Mouse (Mus musculus): ENCODE measurements around the gene Hdac11. TPM values are rescaled to one million over a fixed set of nuclear protein-coding genes. Genes with fewer than 3 reads are reported as not detected.
"Not testable (repeated sequence)": the region's sequence is repeated elsewhere in the genome, so short reads cannot be mapped to it uniquely, and the experiment has no call there.

Gene Hdac11
- polyA plus RNA-seq, 1 experiment from 2014 or later, result 12.2 TPM

- Histone ChIP-seq H3K27ac (replicated peaks) (0 out of 2 replicates have a peak within 1 kb of the TSS, but pooled peaks have one; percentile 17), H3K4me2 (replicated peaks) (peak within 1 kb of the TSS; percentile 100), H3K9ac (peak within 1 kb of the TSS; percentile 28), H3K36me3 (no peaks in the 10 kb centered on the region), H3K9me3 (replicated peaks) (no peaks in the 10 kb centered on the region), H3K4me1 (peaks cover 18% of the 10 kb centered on the region), H3K27me3 (peaks cover 11% of the 10 kb centered on the region), H3K4me3 (replicated peaks) (peak within 1 kb of the TSS; percentile 63)
- peak; percentile 93 for ATAC-seq (ENCODE audit: insufficient number of reproducible peaks, low FRiP score, low TSS enrichment, low read depth)
- WGBS, result under 1% methylated on average over 87 of the region's 93 CpGs
Observed at GRCm38 (mm10) chr6:91116244-91117145, 40.0 kb upstream of the Hdac11 start, which contains the start of gene Nup210. Nup210 (minus strand) TSS chr6:91116829.

- Histone ChIP-seq H3K4me3 (replicated peaks) (peak overlapping the region; percentile 63), H3K4me2 (replicated peaks) (peak overlapping the region; percentile 100), H3K9ac (no peak overlapping the region), H3K9me3 (replicated peaks) (no peaks in the 10 kb centered on the region), H3K27ac (replicated peaks) (no peak overlapping the region), H3K27me3 (peaks cover 11% of the 10 kb centered on the region), H3K4me1 (peaks cover 18% of the 10 kb centered on the region), H3K36me3 (no peaks in the 10 kb centered on the region)
- no peak for ATAC-seq (ENCODE audit: insufficient number of reproducible peaks, low FRiP score, low TSS enrichment, low read depth)
- WGBS, result 4% methylated on average over 9 of the region's 9 CpGs
Observed at GRCm38 (mm10) chr6:91117149-91117548, 39.3 kb upstream of the Hdac11 start.

GRCm38 (mm10) chr6:91118526-91118925, 37.9 kb upstream of the Hdac11 start:
- Histone ChIP-seq H3K4me1 (peaks cover 18% of the 10 kb centered on the region), H3K4me2 (replicated peaks) (no peak overlapping the region), H3K27me3 (peaks cover 11% of the 10 kb centered on the region), H3K4me3 (replicated peaks) (no peak overlapping the region), H3K27ac (replicated peaks) (no peak overlapping the region), H3K9ac (no peak overlapping the region), H3K36me3 (no peaks in the 10 kb centered on the region), H3K9me3 (replicated peaks) (no peaks in the 10 kb centered on the region)
- no peak for ATAC-seq (ENCODE audit: insufficient number of reproducible peaks, low FRiP score, low TSS enrichment, low read depth)

- no peak for ATAC-seq (ENCODE audit: insufficient number of reproducible peaks, low FRiP score, low TSS enrichment, low read depth)
- no peaks in the 10 kb centered on the region for H3K36me3 ChIP-seq
Observed at GRCm38 (mm10) chr6:91120206-91120605, 36.3 kb upstream of the Hdac11 start.

GRCm38 (mm10) chr6:91121089-91121488, 35.4 kb upstream of the Hdac11 start:
- WGBS, result 92% methylated on average over 7 of the region's 7 CpGs
- not testable (repeated sequence) for H3K4me3 ChIP-seq (replicated peaks); H3K4me2 ChIP-seq (replicated peaks); H3K27ac ChIP-seq (replicated peaks); H3K9me3 ChIP-seq (replicated peaks); ATAC-seq (ENCODE audit: insufficient number of reproducible peaks, low FRiP score, low TSS enrichment, low read depth); H3K9ac ChIP-seq; H3K36me3 ChIP-seq
- peaks cover 14% of the 10 kb centered on the region; the same call in 1 of the 2 replicates for H3K4me1 ChIP-seq
- peaks cover 11% of the 10 kb centered on the region; the same call in 1 of the 2 replicates for H3K27me3 ChIP-seq

More at GRCm38 (mm10) chr6:91120206-91120605, 36.3 kb upstream of the Hdac11 start:
- H3K4me1 ChIP-seq, result peaks cover 16% of the 10 kb centered on the region; the same call in 1 of the 2 replicates
- no peak overlapping the region for H3K4me3 ChIP-seq (replicated peaks)
- 78% methylated on average over 2 of the region's 2 CpGs for WGBS
- no peak overlapping the region for H3K9ac ChIP-seq
- H3K9me3 ChIP-seq (replicated peaks), result no peaks in the 10 kb centered on the region
- H3K27ac ChIP-seq (replicated peaks), result no peak overlapping the region
- peaks cover 11% of the 10 kb centered on the region; the same call in 1 of the 2 replicates for H3K27me3 ChIP-seq
- no peak overlapping the region for H3K4me2 ChIP-seq (replicated peaks)

- no peak overlapping the region for H3K9ac ChIP-seq
- no peaks in the 10 kb centered on the region for H3K36me3 ChIP-seq
- H3K27ac ChIP-seq (replicated peaks), result no peak overlapping the region
- H3K4me1 ChIP-seq, result no peaks in the 10 kb centered on the region
- no peak overlapping the region for H3K4me2 ChIP-seq (replicated peaks)
- H3K9me3 ChIP-seq (replicated peaks), result no peaks in the 10 kb centered on the region
- no peaks in the 10 kb centered on the region for H3K27me3 ChIP-seq
- no peak overlapping the region for H3K4me3 ChIP-seq (replicated peaks)
- 66% methylated on average over 3 of the region's 3 CpGs for WGBS
- no peak for ATAC-seq (ENCODE audit: insufficient number of reproducible peaks, low FRiP score, low TSS enrichment, low read depth)
Observed at GRCm38 (mm10) chr6:91123453-91123852, 33.0 kb upstream of the Hdac11 start.

- no peak overlapping the region for H3K9ac ChIP-seq
- no peaks in the 10 kb centered on the region for H3K9me3 ChIP-seq (replicated peaks)
- no peak for ATAC-seq (ENCODE audit: insufficient number of reproducible peaks, low FRiP score, low TSS enrichment, low read depth)
- no peaks in the 10 kb centered on the region for H3K36me3 ChIP-seq
- H3K4me3 ChIP-seq (replicated peaks), result no peak overlapping the region
- no peak overlapping the region for H3K4me2 ChIP-seq (replicated peaks)
- no peaks in the 10 kb centered on the region for H3K27me3 ChIP-seq
- H3K4me1 ChIP-seq, result no peaks in the 10 kb centered on the region
- no peak overlapping the region for H3K27ac ChIP-seq (replicated peaks)
- 44% methylated on average over 7 of the region's 7 CpGs for WGBS
Observed at GRCm38 (mm10) chr6:91124286-91125227, 31.9 kb upstream of the Hdac11 start.

- H3K27ac ChIP-seq (replicated peaks), result no peak overlapping the region
- H3K4me1 ChIP-seq, result no peaks in the 10 kb centered on the region
- H3K9ac ChIP-seq, result no peak overlapping the region
- WGBS, result 83% methylated on average over 2 of the region's 2 CpGs
- H3K4me3 ChIP-seq (replicated peaks), result no peak overlapping the region
- no peak for ATAC-seq (ENCODE audit: insufficient number of reproducible peaks, low FRiP score, low TSS enrichment, low read depth)
- H3K27me3 ChIP-seq, result no peaks in the 10 kb centered on the region
- no peaks in the 10 kb centered on the region for H3K9me3 ChIP-seq (replicated peaks)
- no peaks in the 10 kb centered on the region for H3K36me3 ChIP-seq
- no peak overlapping the region for H3K4me2 ChIP-seq (replicated peaks)
Observed at GRCm38 (mm10) chr6:91125228-91125585, 31.3 kb upstream of the Hdac11 start.

- H3K9ac ChIP-seq, result no peak overlapping the region
- no peaks in the 10 kb centered on the region for H3K27me3 ChIP-seq
- H3K4me3 ChIP-seq (replicated peaks), result no peak overlapping the region
- no peak overlapping the region for H3K27ac ChIP-seq (replicated peaks)
- no peak for ATAC-seq (ENCODE audit: insufficient number of reproducible peaks, low FRiP score, low TSS enrichment, low read depth)
- no peaks in the 10 kb centered on the region for H3K9me3 ChIP-seq (replicated peaks)
- H3K4me1 ChIP-seq, result no peaks in the 10 kb centered on the region
- 53% methylated on average over 4 of the region's 4 CpGs for WGBS
- no peak overlapping the region for H3K4me2 ChIP-seq (replicated peaks)
- no peaks in the 10 kb centered on the region for H3K36me3 ChIP-seq
Observed at GRCm38 (mm10) chr6:91128996-91129395, 27.5 kb upstream of the Hdac11 start.

GRCm38 (mm10) chr6:91130856-91131255, 25.6 kb upstream of the Hdac11 start:
- Histone ChIP-seq H3K9ac (no peak overlapping the region), H3K36me3 (no peaks in the 10 kb centered on the region), H3K27ac (replicated peaks) (no peak overlapping the region), H3K4me2 (replicated peaks) (no peak overlapping the region), H3K4me3 (replicated peaks) (no peak overlapping the region), H3K27me3 (no peaks in the 10 kb centered on the region), H3K9me3 (replicated peaks) (no peaks in the 10 kb centered on the region), H3K4me1 (no peaks in the 10 kb centered on the region)
- ATAC-seq (ENCODE audit: insufficient number of reproducible peaks, low FRiP score, low TSS enrichment, low read depth), result no peak
- WGBS, result 65% methylated on average over 1 of the region's 1 CpGs

GRCm38 (mm10) chr6:91137343-91137956, 19.0 kb upstream of the Hdac11 start:
- WGBS, result 71% methylated on average over 10 of the region's 10 CpGs
- Histone ChIP-seq H3K27me3 (no peaks in the 10 kb centered on the region), H3K36me3 (no peaks in the 10 kb centered on the region), H3K4me2 (replicated peaks) (no peak overlapping the region), H3K4me1 (no peaks in the 10 kb centered on the region), H3K9me3 (replicated peaks) (no peaks in the 10 kb centered on the region), H3K27ac (replicated peaks) (no peak overlapping the region), H3K4me3 (replicated peaks) (no peak overlapping the region), H3K9ac (no peak overlapping the region)
- 0 out of 2 replicates have a peak, but pooled peaks have one; percentile 29 for ATAC-seq (ENCODE audit: insufficient number of reproducible peaks, low FRiP score, low TSS enrichment, low read depth)

Data from embryonic facial prominence, embryonic 15.5 days (tissue).